Mouse (Mus musculus) spleen, embryonic (tissue): ENCODE data around the gene Gm20388.
"Not testable (repeated sequence)": the region's sequence is repeated elsewhere in the genome, so short reads cannot be mapped to it uniquely, and the experiment has no call there.

Experiments
- CTCF ChIA-PET: fragments of 350-600 bp; sonication (Branson Sonifier 250); formaldehyde crosslinking; loops from one replicate; lab custom pipeline; 2022; lab: Charles Lee

The Gm20388 gene

GRCm38 (mm10) chr8:122554786-122555185 lies 2644.1 kb downstream of the Gm20388 start:
- CTCF ChIA-PET = interaction anchor here (0.5 kb wide), 1 partner anchor 119 kb away, joined by 5 read pairs; no protein-coding TSS in a partner anchor

GRCm38 (mm10) chr8:122556030-122557009 lies 2645.7 kb downstream of the Gm20388 start:
- CTCF ChIA-PET = no interaction called here

GRCm38 (mm10) chr8:122557248-122558038 lies 2646.8 kb downstream of the Gm20388 start:
- CTCF ChIA-PET = no interaction called here

GRCm38 (mm10) chr8:122558671-122559349 lies 2648.2 kb downstream of the Gm20388 start:
- CTCF ChIA-PET = no interaction called here

GRCm38 (mm10) chr8:122561199-122561598 lies 2650.6 kb downstream of the Gm20388 start:
- CTCF ChIA-PET = interaction anchor here (0.5 kb wide), 1 partner anchor 50 kb away, joined by 5 read pairs; no protein-coding TSS in a partner anchor

- CTCF ChIA-PET = interaction anchor here (0.7 kb wide), 1 partner anchor 18 kb away, joined by 8 read pairs; no protein-coding TSS in a partner anchor
These were observed 2654.0 kb downstream of the Gm20388 start for GRCm38 (mm10) chr8:122564363-122565352.

- CTCF ChIA-PET = interaction anchor here (0.6 kb wide), 1 partner anchor 354 kb away, joined by 4 read pairs; no protein-coding TSS in a partner anchor
These were observed 2656.1 kb downstream of the Gm20388 start for GRCm38 (mm10) chr8:122566766-122567165.

- CTCF ChIA-PET = no interaction called here
These were observed 2656.9 kb downstream of the Gm20388 start, which contains the start of gene Cdt1 for GRCm38 (mm10) chr8:122567361-122568108. Gene Cdt1, plus strand, starts transcription at chr8:122568015.

GRCm38 (mm10) chr8:122568109-122568504 lies 2657.5 kb downstream of the Gm20388 start:
- CTCF ChIA-PET = no interaction called here

- CTCF ChIA-PET = interaction anchor here (0.7 kb wide), 1 partner anchor 41 kb away, joined by 4 read pairs; no protein-coding TSS in a partner anchor
These were observed 2658.3 kb downstream of the Gm20388 start for GRCm38 (mm10) chr8:122568881-122569309.

GRCm38 (mm10) chr8:122569329-122569728 lies 2658.7 kb downstream of the Gm20388 start:
- CTCF ChIA-PET = interaction anchor here (0.7 kb wide), 1 partner anchor 41 kb away, joined by 4 read pairs; no protein-coding TSS in a partner anchor

GRCm38 (mm10) chr8:122569996-122570395 lies 2659.4 kb downstream of the Gm20388 start:
- CTCF ChIA-PET = no interaction called here

- CTCF ChIA-PET = no interaction called here
These were observed 2660.5 kb downstream of the Gm20388 start for GRCm38 (mm10) chr8:122571153-122571552.

- CTCF ChIA-PET = no interaction called here
These were observed 2661.2 kb downstream of the Gm20388 start for GRCm38 (mm10) chr8:122571750-122572267.

GRCm38 (mm10) chr8:122572751-122573150 lies 2662.1 kb downstream of the Gm20388 start:
- CTCF ChIA-PET = no interaction called here

GRCm38 (mm10) chr8:122573176-122573575 lies 2662.5 kb downstream of the Gm20388 start:
- CTCF ChIA-PET = not testable (repeated sequence)

GRCm38 (mm10) chr8:122573577-122573976 lies 2662.9 kb downstream of the Gm20388 start:
- CTCF ChIA-PET = no interaction called here

GRCm38 (mm10) chr8:122574264-122574663 lies 2663.6 kb downstream of the Gm20388 start:
- CTCF ChIA-PET = no interaction called here
